Mouse (Mus musculus) liver, adult (tissue): ENCODE results near the gene Mdm1.

Experiments
- GATA4 ChIP-seq: IDR thresholded peaks from 2 replicates; pipeline ENCODE4 v1.6.1; 2014; ENCODE audit warnings: mild to moderate bottlenecking, low read length; ENCODE audit not compliant: insufficient replicate concordance

The Mdm1 gene

DNA sequence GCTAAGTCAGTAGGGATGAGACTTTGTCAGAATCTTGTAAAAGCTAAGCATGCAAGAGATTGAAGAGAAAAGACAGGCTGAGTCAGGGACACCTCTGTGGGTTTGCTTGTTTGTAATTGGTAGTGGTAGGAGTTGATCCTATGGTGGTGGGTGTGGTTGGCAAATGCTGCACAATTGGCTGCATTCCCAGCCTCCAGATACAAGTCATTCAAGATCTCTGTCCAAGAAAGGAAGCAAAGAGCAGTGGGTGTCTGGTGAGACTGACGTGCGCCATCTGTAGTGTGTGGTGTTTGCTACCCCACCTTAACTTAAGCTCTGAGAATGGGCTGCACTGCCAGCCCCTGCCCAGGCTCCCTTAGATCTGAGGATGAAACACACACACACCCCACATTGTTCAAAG, 19.5 kb downstream of the Mdm1 start:
- TF ChIP-seq GATA4: no peak

DNA sequence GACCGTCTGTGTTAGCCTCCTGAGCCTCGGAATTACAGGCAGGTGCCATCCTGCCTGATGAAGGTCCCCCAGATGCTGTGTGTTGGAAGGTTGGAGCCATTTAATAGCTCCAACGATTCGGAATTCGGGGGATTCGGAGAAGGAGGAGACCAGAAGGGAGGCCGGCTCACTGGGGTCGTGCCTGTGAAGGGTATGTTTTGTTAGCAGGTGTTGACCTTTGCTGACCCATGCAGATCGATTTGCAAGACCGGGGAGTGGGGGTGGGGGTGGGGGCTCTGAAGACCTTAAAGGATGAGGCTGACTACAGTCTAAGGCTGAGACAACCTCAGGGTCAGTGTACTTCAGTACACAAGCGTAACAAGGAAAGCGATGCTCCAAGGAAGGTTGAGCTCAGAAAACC, 27.6 kb downstream of the Mdm1 start:
- no peak for TF ChIP-seq GATA4

DNA sequence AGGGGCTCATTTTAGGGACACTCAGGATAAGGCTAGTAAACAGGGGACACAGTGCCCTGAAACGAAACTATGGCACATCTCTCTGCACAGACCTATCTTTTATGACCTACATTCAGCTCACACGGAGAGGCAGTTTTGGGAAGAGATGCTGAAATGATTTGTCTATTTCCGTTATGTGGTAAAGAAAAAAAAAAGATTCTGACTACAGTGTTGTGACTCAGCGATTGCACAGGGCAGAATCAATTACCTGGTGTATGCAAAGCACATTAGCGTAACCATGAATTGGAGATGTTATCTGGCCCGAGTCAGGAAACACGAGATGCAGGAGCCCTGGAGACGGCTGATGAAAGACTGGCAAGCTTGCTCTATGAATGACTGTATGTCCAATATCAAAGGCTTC, 30.8 kb downstream of the Mdm1 start:
- no peak for TF ChIP-seq GATA4

DNA sequence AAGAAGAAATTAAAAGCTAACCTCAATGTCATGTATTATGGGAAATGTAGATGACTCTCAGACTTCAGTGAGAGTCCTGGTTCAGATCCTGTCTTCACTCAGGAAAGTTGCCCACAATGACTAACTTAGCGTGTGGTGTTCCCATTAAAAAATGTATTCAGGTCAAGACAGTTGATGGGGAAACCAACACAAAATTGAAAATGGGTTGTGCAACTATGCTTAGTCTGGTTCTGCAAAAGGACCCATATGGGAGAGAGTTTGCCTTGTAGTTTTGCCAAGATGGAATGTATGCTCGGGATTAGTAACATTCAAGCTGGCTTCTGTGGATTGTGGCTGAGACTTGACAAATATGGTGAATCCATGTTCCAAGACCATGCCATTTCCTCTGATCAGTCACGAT, 31.3 kb downstream of the Mdm1 start:
- no peak for TF ChIP-seq GATA4

DNA sequence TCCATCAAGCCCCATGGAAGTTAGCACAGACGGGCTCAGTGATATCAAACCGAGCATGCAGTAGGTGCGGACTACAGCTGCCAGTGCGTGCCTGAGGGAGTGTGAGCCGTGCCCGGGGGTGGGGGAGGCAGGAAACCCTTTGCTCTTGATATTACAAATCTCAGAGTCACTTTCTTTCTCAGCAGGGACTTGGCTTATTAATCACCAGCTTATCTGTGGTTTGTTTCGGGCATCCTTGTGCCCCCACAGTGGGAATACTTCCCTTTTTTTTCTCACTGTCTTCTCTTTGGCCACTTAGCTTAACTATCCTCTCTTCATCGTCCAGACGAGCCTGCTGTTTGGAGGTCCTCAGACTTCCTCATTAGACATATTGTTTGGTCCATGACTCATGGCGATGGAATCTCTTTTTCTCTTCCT, 37.1 kb downstream of the Mdm1 start:
- TF ChIP-seq GATA4: no peak

DNA sequence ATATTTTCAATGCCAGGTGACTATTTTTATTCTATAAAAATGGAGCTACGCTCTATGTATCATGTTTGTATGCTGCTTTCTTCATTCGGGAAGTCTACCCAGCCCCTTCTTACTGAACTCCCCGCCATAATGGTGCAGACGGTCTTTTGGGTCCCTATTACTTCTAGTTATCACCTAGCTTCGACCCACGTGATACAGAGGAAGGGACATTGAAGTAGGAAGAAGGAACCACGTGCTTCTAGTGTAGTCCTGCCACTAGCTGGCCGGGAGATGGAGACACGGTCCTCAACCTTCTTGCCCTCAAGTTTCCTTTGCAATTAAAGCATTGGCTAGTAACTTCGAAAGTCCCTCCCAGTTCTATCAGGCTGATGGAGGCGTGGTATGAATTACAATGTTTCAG, 37.7 kb downstream of the Mdm1 start:
- no peak for TF ChIP-seq GATA4

DNA sequence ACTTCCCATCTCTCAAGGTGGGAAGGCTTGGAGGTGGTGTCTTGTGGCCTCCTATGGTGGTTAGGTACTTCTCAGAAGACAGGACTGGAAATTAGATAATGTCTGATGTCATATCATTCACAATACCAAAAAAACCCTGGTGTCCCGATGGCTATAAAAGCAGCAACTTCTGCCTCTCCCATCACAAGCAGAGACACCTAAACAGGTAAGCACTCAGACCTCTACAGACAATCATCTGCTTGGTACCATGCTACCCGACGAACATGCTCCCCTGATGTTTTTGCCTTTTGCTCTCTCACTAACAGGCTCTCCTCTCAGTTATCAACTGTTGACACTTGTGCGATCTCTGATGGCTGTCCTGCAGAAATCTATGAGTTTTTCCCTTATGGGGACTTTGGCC, 63.0 kb downstream of the Mdm1 start, which contains the start of gene Il22:
Il22 (plus strand) TSS at position 301 of the 400 bp plus-strand sequence.
- no peak for TF ChIP-seq GATA4
